Mouse (Mus musculus): Measurements from ENCODE around the gene Trpc3. TPM values are rescaled to one million over a fixed set of nuclear protein-coding genes. Genes with fewer than 3 reads are reported as not detected.

Gene Trpc3
- total RNA-seq, 1 experiment, result 0.54 TPM

DNA sequence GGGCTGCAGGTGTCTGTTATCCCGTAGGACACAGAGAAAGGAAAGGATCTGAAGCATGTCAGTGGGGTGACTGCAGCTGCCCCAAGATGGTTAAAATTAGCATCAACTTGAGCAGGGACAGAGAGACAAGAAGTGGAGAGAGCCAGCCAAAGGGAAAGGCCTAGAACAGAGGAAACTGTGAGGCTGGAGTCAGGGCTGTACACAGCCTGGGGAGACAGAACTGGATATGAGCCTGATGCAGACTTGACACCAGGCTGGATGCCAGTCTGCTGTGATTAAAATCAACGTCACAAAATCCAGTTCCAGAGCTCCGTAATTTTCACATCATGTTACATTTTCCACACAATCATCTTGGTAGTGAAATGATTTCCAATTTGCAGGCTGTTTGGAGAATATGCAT, 31.9 kb upstream of the Trpc3 start:
- no peak overlapping the region for H3K27ac ChIP-seq (ENCODE audit: insufficient read depth, low read depth, low read length, poor library complexity, severe bottlenecking)
- no peaks in the 10 kb centered on the region for H3K9me3 ChIP-seq (ENCODE audit: control insufficient read depth, insufficient read depth, low read depth, low read length)
- no peak overlapping the region for H3K9ac ChIP-seq (ENCODE audit: insufficient read depth, low read depth, low read length, poor library complexity, severe bottlenecking)
- no peak overlapping the region for H3K4me3 ChIP-seq (ENCODE audit: insufficient read depth in 1 of 2, low read depth in 1 of 2, low read length in 2 of 2, poor library complexity in 1 of 2, severe bottlenecking in 1 of 2)
- H3K36me3 ChIP-seq (ENCODE audit: control insufficient read depth, insufficient read depth, low read length, poor library complexity, severe bottlenecking), result no peaks in the 10 kb centered on the region
- no peaks in the 10 kb centered on the region for H3K4me1 ChIP-seq (ENCODE audit: control insufficient read depth in 2 of 2, insufficient read depth in 2 of 2, low read length in 2 of 2, poor library complexity in 1 of 2)
- in situ Hi-C loops (cut with MboI; ENCODE audit: low sequenced_read_pairs in 2 of 2, unreplicated experiment in 2 of 2), result no loop called here
- no peak for DNase-seq (ENCODE audit: low read depth, low spot score)
- TF ChIP-seq MAFK (IDR thresholded peaks at IDR 0.05; ENCODE audit: insufficient read depth, low read depth, low read length) (no peak), CHD2 (IDR thresholded peaks at IDR 0.05; ENCODE audit: low read depth, low read length) (no peak)

DNA sequence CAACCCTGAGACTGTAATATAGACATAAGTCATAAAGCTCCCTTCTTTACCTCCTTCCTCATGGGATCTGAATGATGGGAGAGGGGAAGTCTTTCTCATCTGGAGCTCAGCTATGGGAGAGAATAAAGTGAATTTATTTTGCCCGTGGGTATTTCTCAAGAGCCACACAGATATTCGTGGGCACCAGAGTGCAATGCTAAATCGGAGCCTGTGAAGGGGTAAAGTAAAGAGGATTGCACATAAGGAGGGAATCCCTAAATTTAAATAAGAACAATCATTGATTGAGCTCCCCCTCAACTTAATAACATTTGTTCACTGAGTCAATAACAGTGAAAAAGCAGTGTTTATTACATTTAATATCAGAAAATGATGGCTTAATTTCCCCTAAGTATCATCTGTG, 19.6 kb upstream of the Trpc3 start:
- Histone ChIP-seq H3K9ac (ENCODE audit: insufficient read depth, low read depth, low read length, poor library complexity, severe bottlenecking) (no peak overlapping the region), H3K36me3 (ENCODE audit: control insufficient read depth, insufficient read depth, low read length, poor library complexity, severe bottlenecking) (no peaks in the 10 kb centered on the region), H3K27ac (ENCODE audit: insufficient read depth, low read depth, low read length, poor library complexity, severe bottlenecking) (no peak overlapping the region), H3K4me3 (ENCODE audit: insufficient read depth in 1 of 2, low read depth in 1 of 2, low read length in 2 of 2, poor library complexity in 1 of 2, severe bottlenecking in 1 of 2) (no peak overlapping the region), H3K9me3 (ENCODE audit: control insufficient read depth, insufficient read depth, low read depth, low read length) (no peaks in the 10 kb centered on the region), H3K4me1 (ENCODE audit: control insufficient read depth in 2 of 2, insufficient read depth in 2 of 2, low read length in 2 of 2, poor library complexity in 1 of 2) (no peaks in the 10 kb centered on the region)
- TF ChIP-seq MAFK (IDR thresholded peaks at IDR 0.05; ENCODE audit: insufficient read depth, low read depth, low read length), result no peak
- TF ChIP-seq CHD2 (IDR thresholded peaks at IDR 0.05; ENCODE audit: low read depth, low read length), result no peak
- TF ChIP-seq ZC3H11A (IDR thresholded peaks at IDR 0.05; ENCODE audit: borderline replicate concordance, low read depth, low read length), result no peak
- no peak for TF ChIP-seq HCFC1 (IDR thresholded peaks at IDR 0.05; ENCODE audit: borderline replicate concordance, insufficient read depth, low read length)
- TF ChIP-seq ZNF384 (IDR thresholded peaks at IDR 0.05; ENCODE audit: low read depth, low read length), result no peak
- no peak for DNase-seq (ENCODE audit: low read depth, low spot score)
- in situ Hi-C loops (cut with MboI; ENCODE audit: low sequenced_read_pairs in 2 of 2, unreplicated experiment in 2 of 2), result no loop called here

DNA sequence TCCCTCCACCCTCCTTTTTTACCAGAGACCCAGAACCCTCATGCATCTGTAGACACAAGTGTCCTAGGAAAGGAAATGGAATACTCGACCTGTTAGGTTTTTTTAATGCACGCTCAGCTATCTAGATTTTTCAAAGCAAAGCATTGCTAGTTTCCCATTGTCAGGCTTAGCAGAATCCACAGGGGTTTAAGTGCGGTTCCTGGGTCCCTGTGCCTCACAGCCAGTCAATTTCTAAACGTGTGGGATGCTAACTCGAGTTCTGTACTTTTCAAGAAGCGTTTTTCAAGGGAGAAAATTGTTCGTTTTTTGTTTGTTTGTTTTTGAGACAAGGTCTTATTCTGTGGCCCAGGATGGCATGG, 304 bp upstream of the Trpc3 start:
- in situ Hi-C loops (cut with MboI; ENCODE audit: low sequenced_read_pairs in 2 of 2, unreplicated experiment in 2 of 2), result no loop called here
- Histone ChIP-seq H3K9ac (ENCODE audit: insufficient read depth, low read depth, low read length, poor library complexity, severe bottlenecking) (no peak overlapping the region; the same call in 1 of the 2 replicates), H3K36me3 (ENCODE audit: control insufficient read depth, insufficient read depth, low read length, poor library complexity, severe bottlenecking) (no peaks in the 10 kb centered on the region), H3K4me1 (ENCODE audit: control insufficient read depth in 2 of 2, insufficient read depth in 2 of 2, low read length in 2 of 2, poor library complexity in 1 of 2) (no peaks in the 10 kb centered on the region), H3K9me3 (ENCODE audit: control insufficient read depth, insufficient read depth, low read depth, low read length) (no peaks in the 10 kb centered on the region), H3K4me3 (ENCODE audit: insufficient read depth in 1 of 2, low read depth in 1 of 2, low read length in 2 of 2, poor library complexity in 1 of 2, severe bottlenecking in 1 of 2) (peak overlapping the region; percentile 67 to 74), H3K27ac (ENCODE audit: insufficient read depth, low read depth, low read length, poor library complexity, severe bottlenecking) (no peak overlapping the region)
- no peak for TF ChIP-seq MAFK (IDR thresholded peaks at IDR 0.05; ENCODE audit: insufficient read depth, low read depth, low read length)
- no peak for TF ChIP-seq ZNF384 (IDR thresholded peaks at IDR 0.05; ENCODE audit: low read depth, low read length)
- no peak for TF ChIP-seq HCFC1 (IDR thresholded peaks at IDR 0.05; ENCODE audit: borderline replicate concordance, insufficient read depth, low read length)
- no peak for TF ChIP-seq CHD2 (IDR thresholded peaks at IDR 0.05; ENCODE audit: low read depth, low read length)
- no peak for DNase-seq (ENCODE audit: low read depth, low spot score)

DNA sequence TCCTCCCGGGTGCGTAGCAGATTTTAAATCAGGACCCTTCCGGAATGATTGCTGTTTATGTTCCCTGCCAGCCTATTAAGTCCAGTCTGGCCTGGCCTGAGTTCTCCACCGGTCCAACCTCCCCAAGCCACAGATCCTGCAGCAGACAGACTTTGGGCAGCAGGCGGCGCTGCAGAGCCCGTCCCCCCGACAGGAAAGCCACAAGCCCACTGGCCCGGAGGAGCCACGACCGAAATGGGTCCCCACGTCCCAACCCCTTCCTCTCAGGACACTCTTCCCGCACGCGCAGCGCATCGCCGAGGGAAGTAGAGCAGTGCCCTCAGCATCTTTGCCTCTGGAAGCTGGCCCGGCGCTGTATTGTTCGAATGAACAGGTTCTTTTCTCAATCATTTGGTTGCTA, 1.1 kb downstream of the Trpc3 start:
- no peak overlapping the region for H3K9ac ChIP-seq (ENCODE audit: insufficient read depth, low read depth, low read length, poor library complexity, severe bottlenecking)
- TF ChIP-seq ZC3H11A (IDR thresholded peaks at IDR 0.05; ENCODE audit: borderline replicate concordance, low read depth, low read length), result no peak
- TF ChIP-seq CHD2 (IDR thresholded peaks at IDR 0.05; ENCODE audit: low read depth, low read length), result no peak
- TF ChIP-seq MAFK (IDR thresholded peaks at IDR 0.05; ENCODE audit: insufficient read depth, low read depth, low read length), result no peak
- TF ChIP-seq HCFC1 (IDR thresholded peaks at IDR 0.05; ENCODE audit: borderline replicate concordance, insufficient read depth, low read length), result no peak
- TF ChIP-seq ZNF384 (IDR thresholded peaks at IDR 0.05; ENCODE audit: low read depth, low read length), result no peak
- H3K9me3 ChIP-seq (ENCODE audit: control insufficient read depth, insufficient read depth, low read depth, low read length), result no peaks in the 10 kb centered on the region
- DNase-seq (ENCODE audit: low read depth, low spot score), result peak; percentile 67
- H3K4me1 ChIP-seq (ENCODE audit: control insufficient read depth in 2 of 2, insufficient read depth in 2 of 2, low read length in 2 of 2, poor library complexity in 1 of 2), result no peaks in the 10 kb centered on the region
- H3K27ac ChIP-seq (ENCODE audit: insufficient read depth, low read depth, low read length, poor library complexity, severe bottlenecking), result no peak overlapping the region
- H3K36me3 ChIP-seq (ENCODE audit: control insufficient read depth, insufficient read depth, low read length, poor library complexity, severe bottlenecking), result no peaks in the 10 kb centered on the region
- H3K4me3 ChIP-seq (ENCODE audit: insufficient read depth in 1 of 2, low read depth in 1 of 2, low read length in 2 of 2, poor library complexity in 1 of 2, severe bottlenecking in 1 of 2), result peak overlapping the region; percentile 67 to 74
- in situ Hi-C loops (cut with MboI; ENCODE audit: low sequenced_read_pairs in 2 of 2, unreplicated experiment in 2 of 2), result no loop called here

DNA sequence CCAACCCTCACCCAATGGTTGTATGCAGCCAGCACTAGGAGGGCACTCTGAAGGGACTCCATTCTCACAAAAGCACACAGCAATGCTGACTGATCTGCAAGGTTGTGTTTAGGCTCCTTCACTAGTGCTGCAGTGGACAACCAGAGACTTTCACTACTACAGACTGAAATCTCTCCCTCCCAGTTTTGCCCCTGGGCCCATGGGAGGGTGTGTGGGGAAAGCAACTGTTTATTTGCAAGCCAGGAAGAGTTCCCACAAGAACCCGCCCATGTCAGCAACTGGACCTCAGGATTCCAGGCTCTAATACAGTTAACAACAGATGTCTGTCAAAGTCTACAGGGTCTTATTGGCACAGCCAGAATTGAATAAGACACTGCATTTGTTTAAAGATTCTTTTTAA, 14.1 kb downstream of the Trpc3 start:
- no peak overlapping the region for H3K4me3 ChIP-seq (ENCODE audit: insufficient read depth in 1 of 2, low read depth in 1 of 2, low read length in 2 of 2, poor library complexity in 1 of 2, severe bottlenecking in 1 of 2)
- no peaks in the 10 kb centered on the region for H3K4me1 ChIP-seq (ENCODE audit: control insufficient read depth in 2 of 2, insufficient read depth in 2 of 2, low read length in 2 of 2, poor library complexity in 1 of 2)
- no peak for DNase-seq (ENCODE audit: low read depth, low spot score)
- no peak for TF ChIP-seq MAFK (IDR thresholded peaks at IDR 0.05; ENCODE audit: insufficient read depth, low read depth, low read length)
- no peak for TF ChIP-seq ZNF384 (IDR thresholded peaks at IDR 0.05; ENCODE audit: low read depth, low read length)
- no peak for TF ChIP-seq CHD2 (IDR thresholded peaks at IDR 0.05; ENCODE audit: low read depth, low read length)
- no peak for TF ChIP-seq ZC3H11A (IDR thresholded peaks at IDR 0.05; ENCODE audit: borderline replicate concordance, low read depth, low read length)
- TF ChIP-seq HCFC1 (IDR thresholded peaks at IDR 0.05; ENCODE audit: borderline replicate concordance, insufficient read depth, low read length), result no peak
- no peak overlapping the region for H3K9ac ChIP-seq (ENCODE audit: insufficient read depth, low read depth, low read length, poor library complexity, severe bottlenecking)
- H3K27ac ChIP-seq (ENCODE audit: insufficient read depth, low read depth, low read length, poor library complexity, severe bottlenecking), result no peak overlapping the region
- in situ Hi-C loops (cut with MboI; ENCODE audit: low sequenced_read_pairs in 2 of 2, unreplicated experiment in 2 of 2), result no loop called here
- H3K36me3 ChIP-seq (ENCODE audit: control insufficient read depth, insufficient read depth, low read length, poor library complexity, severe bottlenecking), result no peaks in the 10 kb centered on the region; the same call in 1 of the 2 replicates
- no peaks in the 10 kb centered on the region for H3K9me3 ChIP-seq (ENCODE audit: control insufficient read depth, insufficient read depth, low read depth, low read length)

Data from ES-E14 (cell line).